Mouse (Mus musculus) spleen, adult 2 months (tissue): ENCODE results near the gene Igf2bp2.

Source experiments
- CTCF ChIP-seq: fragments of 200-500 bp; IDR thresholded peaks from 2 replicates; pipeline ENCODE4 v1.5.1; 2011; ENCODE audit warnings: mild to moderate bottlenecking, inconsistent platforms; ENCODE audit not compliant: insufficient read depth, insufficient read length, insufficient replicate concordance; ENCODE audit errors: extremely low read depth
- POLR2A ChIP-seq: fragments of 200-500 bp; IDR thresholded peaks from 2 replicates; pipeline ENCODE4 v1.6.1; 2011; ENCODE audit warnings: low read depth, low read length, inconsistent platforms

DNA sequence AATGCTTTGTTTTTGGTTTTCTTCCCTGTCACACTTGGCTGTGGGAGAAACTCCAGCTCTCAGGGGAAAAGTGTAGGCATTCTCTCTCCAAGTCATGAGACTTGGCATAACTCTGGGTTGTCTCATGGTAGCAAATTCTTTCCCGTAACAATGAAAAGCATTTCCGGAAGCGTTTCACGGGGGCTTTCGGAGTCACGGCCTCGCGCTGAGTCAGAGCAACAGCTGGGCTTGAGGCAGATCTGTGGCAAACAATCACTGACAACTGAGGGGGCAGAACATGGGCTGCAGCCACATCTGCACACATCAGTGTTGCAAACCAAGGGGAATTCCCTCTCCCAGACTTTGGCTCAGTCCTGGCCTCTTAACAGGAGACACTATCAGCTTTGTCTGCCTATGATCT, 95.7 kb downstream of the Igf2bp2 start:
- no peak for TF ChIP-seq POLR2A
- TF ChIP-seq CTCF: no peak
